Comparison of ENCODE assay signal across 20 mouse cellular contexts in genomic region chr8:57776723-57777122, GRCm38 (mm10).
DNase-seq lines count a peak whose midpoint lies in the region; ATAC-seq and TF ChIP-seq lines count a peak whose summit lies in the region.
"Had no signal": no experiment of that assay in that cellular context is flagged by ENCODE, and none has a peak within 500 bp of the region (broad histone marks: within the 10 kb centered on the region; RNA-seq: fewer than 3 reads in every experiment).

No protein-coding gene starts in this region.

- no peak for TF ChIP-seq CTCF in small intestine, adult 2 months (IDR thresholded peaks at IDR 0.05; ENCODE audit: extremely low read depth, insufficient read length, insufficient replicate concordance, low read depth, low read length)

- no peaks in the 10 kb centered on the region for H3K9me3 ChIP-seq in kidney, embryonic 16.5 days (ENCODE audit: low read length)
- H3K9me3 ChIP-seq: heart, embryonic 12.5 days; hindbrain, embryonic 15.5 days; limb, embryonic 12.5 days; liver, embryonic 12.5 days had no signal

- H3K9ac ChIP-seq in kidney, embryonic 16.5 days (replicated peaks; ENCODE audit: low read length): no peak overlapping the region
- H3K9ac ChIP-seq: forebrain, postnatal 0 days; heart, embryonic 12.5 days; hindbrain, embryonic 15.5 days; limb, embryonic 12.5 days; liver, embryonic 12.5 days; lung, embryonic 14.5 days had no signal

- no peaks in the 10 kb centered on the region for H3K27me3 ChIP-seq in kidney, embryonic 16.5 days (ENCODE audit: insufficient read depth, low read length)
- H3K27me3 ChIP-seq in small intestine, adult 2 months (ENCODE audit: control insufficient read depth, insufficient read depth, low read length): no peaks in the 10 kb centered on the region
- H3K27me3 ChIP-seq: CH12.LX; heart, embryonic 12.5 days; hindbrain, embryonic 15.5 days; limb, embryonic 12.5 days; liver, embryonic 12.5 days had no signal

- peak overlapping the region; percentile 65 for H3K27ac ChIP-seq in kidney, embryonic 16.5 days (ENCODE audit: low read length)
- peak overlapping the region; percentile 40; the same call in 1 of the 2 replicates for H3K27ac ChIP-seq in small intestine, adult 2 months (ENCODE audit: insufficient read depth, low read depth, low read length)
- H3K27ac ChIP-seq: gastrocnemius, adult 2 months; hindbrain, embryonic 15.5 days; limb, embryonic 12.5 days; liver, embryonic 12.5 days; macrophage had no signal

- DNase-seq in adipocyte (ENCODE audit: low spot score): peak; percentile 51
- DNase-seq in kidney, adult 11 months: peak; percentile 65
- DNase-seq in heart, postnatal 14 days: no peak
- no peak for DNase-seq in ovary, postnatal 14 days (ENCODE audit: low spot score)
- DNase-seq in cerebellum, postnatal 25 days: no peak
- DNase-seq: cerebellum, adult 8-10 months; forebrain, postnatal 0 days; gastrocnemius, adult 2 months; heart, adult 11 months; lung, embryonic 14.5 days; thymus, adult 18-20 months had no signal

- H3K36me3 ChIP-seq in kidney, embryonic 16.5 days (ENCODE audit: insufficient read depth, low read length): no peaks in the 10 kb centered on the region
- H3K36me3 ChIP-seq in small intestine, adult 2 months (ENCODE audit: control insufficient read depth, insufficient read depth, low read length): no peaks in the 10 kb centered on the region
- H3K36me3 ChIP-seq: heart, embryonic 12.5 days; hindbrain, embryonic 15.5 days; limb, embryonic 12.5 days; liver, embryonic 12.5 days had no signal

- peak; percentile 85 for ATAC-seq in kidney, embryonic 16.5 days (ENCODE audit: low FRiP score, low TSS enrichment)
- ATAC-seq: forebrain, postnatal 0 days; liver, embryonic 12.5 days had no signal

- no peak overlapping the region for H3K4me3 ChIP-seq in kidney, embryonic 16.5 days (ENCODE audit: low read length)
- H3K4me3 ChIP-seq in small intestine, adult 2 months (ENCODE audit: low read depth, low read length): no peak overlapping the region
- H3K4me3 ChIP-seq: gastrocnemius, adult 2 months; heart, embryonic 12.5 days; hindbrain, embryonic 15.5 days; limb, embryonic 12.5 days; liver, embryonic 12.5 days had no signal

- H3K4me2 ChIP-seq in kidney, embryonic 16.5 days (replicated peaks; ENCODE audit: low read depth, low read length): 0 out of 2 replicates have a peak overlapping the region, but pooled peaks have one; percentile 15
- H3K4me2 ChIP-seq: heart, embryonic 12.5 days; hindbrain, embryonic 15.5 days; limb, embryonic 12.5 days; liver, embryonic 12.5 days; lung, embryonic 14.5 days; midbrain, embryonic 11.5 days had no signal

- H3K4me1 ChIP-seq in kidney, embryonic 16.5 days (ENCODE audit: insufficient read depth, low read length): peaks cover 31% of the 10 kb centered on the region
- H3K4me1 ChIP-seq in small intestine, adult 2 months (ENCODE audit: control insufficient read depth, insufficient read depth, insufficient read length, low read length): peaks cover 10% of the 10 kb centered on the region; the same call in 1 of the 2 replicates
- H3K4me1 ChIP-seq: hindbrain, embryonic 15.5 days; liver, embryonic 12.5 days had no signal

- TF ChIP-seq POLR2A in small intestine, adult 2 months (IDR thresholded peaks at IDR 0.05; ENCODE audit: low read depth, low read length): no peak

- intact Hi-C loops in heart, postnatal 14 days (cut with DNase I): no loop called here

- WGBS in kidney, embryonic 16.5 days: 15% methylated on average over 7 of the region's 7 CpGs
- 17% methylated on average over 7 of the region's 7 CpGs for WGBS in small intestine, adult 2 months

Comparison
In these comparisons a context has a peak if more than half of its experiments do, and no peak if none do; other contexts are left out.
1. DNase-seq: peak in adipocyte (single experiment) and kidney, adult 11 months (single experiment); none in heart, postnatal 14 days (0 of 2), ovary, postnatal 14 days (single experiment) and cerebellum, postnatal 25 days (0 of 2).